Mouse (Mus musculus): ENCODE measurements at regions not wholly inside any gene's neighbourhood (a gene's known extent, or its start where the extent isn't known, plus 50 kb on each side); places are given as distances from the start of the nearest gene placed in this dataset.
A peak's percentile ranks its signal among the peaks of the same experiment; 100 is the strongest.
"Not testable (repeated sequence)": the region's sequence is repeated elsewhere in the genome, so short reads cannot be mapped to it uniquely, and the experiment has no call there.

GRCm38 (mm10) chr1:184260722-184261384 is 226.8 kb upstream of the 1700056E22Rik start:
- no peak for DNase-seq
- intact Hi-C loops (cut with DNase I) = no loop called here

GRCm38 (mm10) chr1:184259853-184260252 is 225.8 kb upstream of the 1700056E22Rik start:
- intact Hi-C loops (cut with DNase I) = no loop called here
- no peak for DNase-seq

GRCm38 (mm10) chr1:184257356-184257755 is 223.3 kb upstream of the 1700056E22Rik start:
- intact Hi-C loops (cut with DNase I) = no loop called here

GRCm38 (mm10) chr1:184254951-184255350 is 220.8 kb upstream of the 1700056E22Rik start:
- no peak for DNase-seq
- intact Hi-C loops (cut with DNase I) = no loop called here

More at GRCm38 (mm10) chr1:184257356-184257755, 223.3 kb upstream of the 1700056E22Rik start:
- DNase-seq = no peak

GRCm38 (mm10) chr1:184244730-184245488 is 210.8 kb upstream of the 1700056E22Rik start:
- intact Hi-C loops (cut with DNase I) = no loop called here
- no peak for DNase-seq

GRCm38 (mm10) chr1:184244296-184244695 is 210.2 kb upstream of the 1700056E22Rik start:
- peak in 1 of 2 experiments; percentile 15 for DNase-seq
- intact Hi-C loops (cut with DNase I) = no loop called here

GRCm38 (mm10) chr1:184241846-184242245 is 207.7 kb upstream of the 1700056E22Rik start:
- intact Hi-C loops (cut with DNase I) = no loop called here

GRCm38 (mm10) chr1:184235131-184235983 is 201.3 kb upstream of the 1700056E22Rik start:
- intact Hi-C loops (cut with DNase I) = loop anchor here (10.0 kb wide), 3 partner anchors 151 to 381 kb away; partner anchors contain the start of gene 1700056E22Rik
- DNase-seq = peak; percentile 71 to 77

More at GRCm38 (mm10) chr1:184241846-184242245, 207.7 kb upstream of the 1700056E22Rik start:
- DNase-seq = no peak

- no peak for DNase-seq
- intact Hi-C loops (cut with DNase I) = loop anchor here (10.0 kb wide), 3 partner anchors 150 to 380 kb away; partner anchors contain the start of gene 1700056E22Rik
Measured at GRCm38 (mm10) chr1:184234320-184234988, 200.4 kb upstream of the 1700056E22Rik start.

GRCm38 (mm10) chr1:184233741-184234255 is 199.7 kb upstream of the 1700056E22Rik start:
- DNase-seq = no peak
- intact Hi-C loops (cut with DNase I) = loop anchor here (10.0 kb wide), 3 partner anchors 149 to 379 kb away; partner anchors contain the start of gene 1700056E22Rik

- no peak for DNase-seq
- intact Hi-C loops (cut with DNase I) = no loop called here
Measured at GRCm38 (mm10) chr1:184222326-184222725, 188.2 kb upstream of the 1700056E22Rik start.

- intact Hi-C loops (cut with DNase I) = no loop called here
- DNase-seq = no peak
Measured at GRCm38 (mm10) chr1:184221792-184222191, 187.7 kb upstream of the 1700056E22Rik start.

- intact Hi-C loops (cut with DNase I) = no loop called here
- DNase-seq = no peak
Measured at GRCm38 (mm10) chr1:184197272-184197671, 163.2 kb upstream of the 1700056E22Rik start.

- no peak for DNase-seq
- intact Hi-C loops (cut with DNase I) = no loop called here
Measured at GRCm38 (mm10) chr1:184191325-184191724, 157.2 kb upstream of the 1700056E22Rik start.

- intact Hi-C loops (cut with DNase I) = no loop called here
- no peak for DNase-seq
Measured at GRCm38 (mm10) chr1:184187582-184187981, 153.5 kb upstream of the 1700056E22Rik start.

- intact Hi-C loops (cut with DNase I) = no loop called here
Measured at GRCm38 (mm10) chr1:184182163-184182562, 148.1 kb upstream of the 1700056E22Rik start.

GRCm38 (mm10) chr1:184174416-184174815 is 140.3 kb upstream of the 1700056E22Rik start:
- intact Hi-C loops (cut with DNase I) = not testable (repeated sequence)

More at GRCm38 (mm10) chr1:184182163-184182562, 148.1 kb upstream of the 1700056E22Rik start:
- no peak for DNase-seq

GRCm38 (mm10) chr1:184173739-184174138 is 139.6 kb upstream of the 1700056E22Rik start:
- intact Hi-C loops (cut with DNase I) = no loop called here
- no peak for DNase-seq

More at GRCm38 (mm10) chr1:184174416-184174815, 140.3 kb upstream of the 1700056E22Rik start:
- not testable (repeated sequence) for DNase-seq

GRCm38 (mm10) chr1:184172986-184173385 is 138.9 kb upstream of the 1700056E22Rik start:
- intact Hi-C loops (cut with DNase I) = no loop called here

GRCm38 (mm10) chr1:184171601-184172000 is 137.5 kb upstream of the 1700056E22Rik start:
- intact Hi-C loops (cut with DNase I) = no loop called here
- no peak for DNase-seq

More at GRCm38 (mm10) chr1:184172986-184173385, 138.9 kb upstream of the 1700056E22Rik start:
- no peak for DNase-seq

All from gastrocnemius, postnatal 36 days (tissue).